Mouse (Mus musculus) cerebellum, postnatal 14 days (tissue): ENCODE measurements around the gene Nynrin.

Experiments
- DNase-seq, 2 experiments: peaks; one replicate each; pipeline ENCODE4 v3.0.0; 2021; ENCODE audit warnings: mixed read lengths in 2 of 2

Gene Nynrin

GRCm38 (mm10) chr14:55853621-55854285 lies at the start of gene Nynrin:
Gene Nynrin (plus strand): TSS chr14:55854010.
- DNase-seq: peak; percentile 46 to 54

DNA sequence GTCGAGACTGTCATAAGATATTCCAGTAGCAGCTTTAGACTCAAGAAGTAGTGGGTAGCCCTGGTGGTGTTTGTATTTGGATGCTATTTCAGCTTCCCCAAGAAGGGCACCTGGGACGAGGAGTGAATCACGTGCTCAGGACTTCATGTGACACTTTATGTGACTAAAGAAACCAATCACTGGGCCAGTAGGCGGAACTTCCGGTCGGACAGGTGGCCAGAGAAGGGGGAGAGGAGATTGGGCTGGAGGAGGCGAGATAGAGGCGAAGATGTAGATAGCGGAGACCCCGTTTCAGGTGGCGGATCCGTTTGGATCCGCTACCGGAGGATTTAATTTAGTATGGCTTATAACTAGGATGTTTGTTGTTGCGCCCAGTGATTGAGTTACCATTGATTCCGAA lies 38.9 kb upstream of the Nynrin start:
- DNase-seq: peak; percentile 88 to 92

- DNase-seq: peak; percentile 62 to 69
Measured at GRCm38 (mm10) chr14:55815310-55815751, 38.5 kb upstream of the Nynrin start.

- peak in 1 of 2 experiments; percentile 3 for DNase-seq
Measured at GRCm38 (mm10) chr14:55819845-55820405, 33.9 kb upstream of the Nynrin start.

GRCm38 (mm10) chr14:55820576-55820975 lies 33.2 kb upstream of the Nynrin start:
- DNase-seq: peak in 1 of 2 experiments; percentile 3

DNA sequence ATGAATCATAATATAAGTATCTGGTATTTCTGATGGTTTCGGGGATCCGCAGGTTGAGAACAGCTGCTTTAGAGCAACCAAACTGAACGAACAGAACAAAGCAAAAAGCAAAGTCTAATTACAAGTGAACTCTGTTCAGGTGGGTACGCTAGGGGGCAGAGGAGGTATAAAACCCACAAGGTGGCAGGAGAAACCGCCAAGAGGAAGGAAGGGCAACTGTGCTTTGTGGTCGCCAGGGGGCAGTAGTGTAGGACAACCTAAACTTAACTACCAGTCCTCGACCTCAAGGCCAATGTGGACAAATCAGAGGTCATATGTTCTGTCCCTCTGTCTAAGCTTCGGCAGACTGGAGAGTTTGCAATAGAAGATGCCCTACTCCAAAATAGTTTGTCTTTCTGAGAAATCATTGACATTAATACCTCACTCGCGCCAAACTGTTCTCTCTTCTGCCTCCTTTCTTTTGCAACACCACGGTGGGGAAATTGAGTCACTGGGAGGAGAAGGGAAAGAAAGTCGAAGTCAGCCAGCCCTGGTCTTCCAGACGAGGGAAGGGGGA lies 31.3 kb upstream of the Nynrin start:
- DNase-seq: peak; percentile 84 to 89

DNA sequence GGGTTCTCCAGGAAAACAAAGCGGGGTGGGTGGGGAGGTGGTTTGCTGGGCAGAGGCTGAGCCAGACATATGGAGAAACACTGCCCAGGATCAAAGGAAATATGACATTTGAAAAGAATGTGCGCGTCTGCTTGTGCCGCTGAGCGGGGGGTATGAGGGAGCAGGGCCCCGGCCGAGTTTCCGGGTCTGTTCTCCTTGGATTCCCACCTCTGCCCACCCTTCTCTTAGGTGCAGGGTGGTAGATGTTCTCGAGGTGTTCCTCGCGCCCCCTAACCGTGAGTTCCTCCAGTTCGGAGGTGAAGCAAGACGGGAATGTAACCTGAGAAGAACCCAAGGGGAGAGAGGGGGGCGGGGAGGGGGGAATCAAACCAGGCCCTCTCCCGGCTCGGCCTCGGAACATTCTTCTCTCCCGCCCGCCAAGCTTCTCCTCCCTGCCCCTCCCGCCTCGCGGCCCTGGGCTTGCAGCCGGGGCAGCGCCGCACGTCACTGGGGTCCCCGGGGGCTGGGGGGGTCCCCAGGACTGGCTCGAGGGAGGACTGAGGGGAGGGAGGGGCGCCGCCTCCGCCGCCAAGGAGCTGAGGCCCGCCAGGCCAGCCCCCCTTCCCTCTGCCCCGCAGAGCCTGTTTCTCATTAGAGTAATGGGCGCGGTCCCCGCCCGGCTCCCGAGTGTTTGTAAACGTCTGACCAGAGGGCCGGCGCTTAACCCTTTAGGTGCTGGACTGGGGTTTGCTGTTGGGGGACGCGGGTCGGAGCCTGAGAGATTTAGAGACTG lies 30.6 kb upstream of the Nynrin start, which contains the start of gene Nfatc4:
TSS of gene Nfatc4 (plus strand) at position 154 of the 772 bp plus-strand sequence.
- DNase-seq: peak; percentile 72 to 80

GRCm38 (mm10) chr14:55824001-55824480 lies 29.8 kb upstream of the Nynrin start:
- peak; percentile 36 to 57 for DNase-seq

- peak; percentile 20 to 55 for DNase-seq
Measured at GRCm38 (mm10) chr14:55824481-55825215, 29.2 kb upstream of the Nynrin start.

DNA sequence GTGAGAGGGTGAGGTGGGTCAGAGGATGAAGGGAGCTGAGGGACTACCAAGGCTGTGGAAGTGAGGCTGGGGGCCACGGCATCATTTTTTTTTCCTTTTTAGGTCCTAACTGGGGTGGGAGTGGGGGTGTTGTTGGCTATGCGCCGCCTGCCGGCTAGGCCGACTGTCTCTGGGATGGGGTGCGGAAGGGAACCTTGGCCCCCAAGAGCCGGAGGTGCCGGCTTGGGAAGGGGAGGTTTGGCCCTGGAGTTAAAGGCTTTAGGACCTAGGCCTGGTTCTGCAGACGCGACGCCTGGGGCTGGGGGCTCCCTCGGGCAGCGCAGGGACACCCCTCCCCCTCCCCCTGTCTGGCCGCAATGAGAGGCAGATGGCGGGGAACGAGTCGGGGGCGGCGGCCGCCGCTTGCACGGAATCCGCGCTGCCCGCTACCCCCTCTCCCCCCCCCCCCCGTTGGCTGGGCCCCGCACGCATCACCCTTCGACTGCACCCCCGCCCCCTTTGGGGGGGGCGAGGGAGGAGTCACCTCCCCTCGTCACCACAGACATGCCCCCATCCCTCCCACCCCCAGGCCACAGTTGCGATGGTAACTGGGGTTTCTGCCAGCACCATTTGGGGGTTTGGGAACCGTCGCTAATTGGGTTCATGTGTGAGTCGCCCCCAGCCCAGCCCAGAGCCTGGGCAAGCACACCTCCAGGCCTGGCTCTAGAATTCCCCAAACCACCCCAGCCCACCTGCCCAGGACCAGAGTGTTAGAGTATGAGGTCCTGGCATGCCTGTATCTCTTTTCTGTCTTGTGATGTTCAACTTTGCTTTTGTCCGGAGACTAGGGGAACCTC lies 28.4 kb upstream of the Nynrin start:
- peak; percentile 51 to 71 for DNase-seq

DNA sequence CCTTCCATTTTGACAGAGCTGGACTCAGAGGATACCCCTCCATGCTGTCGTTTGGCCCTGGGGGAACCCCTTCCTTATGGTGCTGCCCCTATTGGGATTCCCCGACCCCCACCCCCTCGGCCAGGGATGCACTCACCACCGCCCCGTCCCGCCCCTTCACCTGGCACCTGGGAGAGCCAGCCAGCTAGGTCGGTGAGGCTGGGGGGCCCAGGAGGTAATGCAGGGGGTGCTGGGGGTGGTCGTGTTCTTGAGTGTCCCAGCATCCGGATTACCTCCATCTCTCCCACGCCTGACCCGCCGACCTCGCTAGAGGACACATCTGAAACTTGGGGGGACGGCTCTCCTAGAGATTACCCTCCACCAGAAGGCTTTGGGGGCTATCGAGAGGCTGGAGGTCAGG lies 27.7 kb upstream of the Nynrin start:
- DNase-seq: peak in 1 of 2 experiments; percentile 28

DNA sequence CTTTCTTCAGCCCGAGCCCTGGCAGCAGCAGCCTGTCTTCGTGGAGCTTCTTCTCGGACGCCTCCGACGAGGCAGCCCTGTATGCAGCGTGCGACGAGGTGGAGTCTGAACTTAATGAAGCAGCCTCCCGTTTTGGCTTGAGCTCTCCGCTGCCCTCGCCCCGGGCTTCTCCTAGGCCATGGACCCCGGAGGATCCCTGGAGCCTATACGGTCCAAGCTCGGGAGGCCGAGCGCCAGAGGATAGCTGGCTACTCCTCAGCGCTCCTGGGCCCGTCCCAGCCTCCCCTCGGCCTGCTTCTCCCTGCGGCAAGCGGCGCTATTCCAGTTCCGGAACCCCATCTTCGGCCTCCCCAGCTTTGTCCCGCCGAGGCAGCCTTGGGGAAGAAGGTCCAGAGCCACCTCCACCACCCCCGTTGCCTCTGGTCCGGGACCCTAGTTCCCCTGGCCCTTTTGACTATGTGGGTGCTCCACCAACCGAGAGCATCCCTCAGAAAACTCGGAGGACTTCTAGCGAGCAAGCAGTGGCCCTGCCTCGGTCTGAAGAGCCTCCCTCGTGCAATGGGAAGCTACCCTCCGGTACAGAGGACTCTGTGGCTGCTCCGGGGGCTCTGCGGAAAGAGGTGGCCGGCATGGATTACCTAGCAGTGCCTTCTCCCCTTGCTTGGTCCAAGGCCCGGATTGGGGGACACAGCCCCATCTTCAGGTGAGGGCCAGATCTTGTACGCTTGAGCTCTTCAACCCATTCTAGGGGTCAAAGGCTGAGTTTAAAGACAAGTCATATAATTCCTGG lies 27.1 kb upstream of the Nynrin start:
- DNase-seq: peak; percentile 18 to 30

- DNase-seq: no peak
Measured at GRCm38 (mm10) chr14:55828716-55829263, 25.0 kb upstream of the Nynrin start.

DNA sequence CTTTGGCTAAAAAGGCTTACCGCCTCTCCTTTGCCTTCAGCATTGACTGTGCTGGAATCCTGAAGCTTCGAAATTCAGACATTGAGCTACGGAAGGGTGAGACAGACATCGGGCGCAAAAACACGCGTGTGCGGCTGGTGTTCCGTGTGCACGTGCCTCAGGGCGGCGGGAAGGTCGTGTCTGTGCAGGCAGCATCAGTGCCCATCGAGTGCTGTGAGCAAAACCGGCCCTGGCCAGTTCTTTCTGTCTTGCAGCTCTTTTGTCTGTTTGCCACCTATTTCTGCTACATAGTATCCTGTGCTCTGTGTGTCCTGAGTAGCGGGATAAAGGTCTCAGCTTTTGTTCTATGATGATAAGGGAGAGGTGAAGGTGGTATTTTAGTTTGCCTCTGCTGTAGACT lies 24.0 kb upstream of the Nynrin start:
- no peak for DNase-seq

- DNase-seq: no peak
Measured at GRCm38 (mm10) chr14:55830331-55830730, 23.5 kb upstream of the Nynrin start.

- no peak for DNase-seq
Measured at GRCm38 (mm10) chr14:55833126-55833525, 20.7 kb upstream of the Nynrin start.

DNA sequence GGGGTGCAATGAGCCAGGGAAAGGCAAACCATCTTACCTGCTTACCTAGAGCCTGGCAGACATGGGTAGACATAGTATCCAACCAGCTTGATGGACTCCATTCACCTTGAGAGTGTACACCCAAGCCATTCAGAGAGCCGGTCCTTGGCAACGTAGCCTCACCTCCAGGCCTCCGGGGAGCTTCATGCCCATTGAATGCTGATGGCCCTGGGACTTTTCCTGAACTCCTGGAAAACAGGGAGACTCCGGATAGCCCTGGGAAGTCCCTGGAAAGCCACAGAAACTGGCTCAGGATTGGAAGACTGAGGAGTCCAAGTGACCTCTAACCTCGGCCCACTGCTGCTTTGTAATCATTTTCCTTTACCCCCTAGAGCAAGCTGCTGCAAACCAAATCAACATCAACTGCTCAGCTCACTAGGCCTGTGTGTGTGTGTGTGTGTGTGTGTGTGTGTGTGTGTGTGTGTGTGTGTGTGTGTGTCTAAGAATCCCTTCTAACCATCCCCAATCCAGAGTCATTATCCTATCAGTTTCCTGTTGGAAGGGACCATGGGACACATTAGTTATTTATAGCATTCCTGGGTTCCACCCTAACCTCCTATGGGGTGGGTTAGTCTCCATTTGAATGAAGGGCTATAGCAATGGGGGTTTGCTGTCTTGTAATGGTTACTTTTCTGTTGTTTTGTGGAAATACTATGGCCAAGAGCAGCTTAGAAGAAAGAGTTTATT lies 18.8 kb upstream of the Nynrin start:
- no peak for DNase-seq

- no peak for DNase-seq
Measured at GRCm38 (mm10) chr14:55838312-55838711, 15.5 kb upstream of the Nynrin start.

- no peak for DNase-seq
Measured at GRCm38 (mm10) chr14:55838740-55839139, 15.1 kb upstream of the Nynrin start.
